Mouse (Mus musculus): ENCODE measurements around the gene Soga1.
A peak's percentile ranks its signal among the peaks of the same experiment; 100 is the strongest.

- TF ChIP-seq CTCF (IDR thresholded peaks at IDR 0.05; ENCODE audit: low read depth) (peak; percentile 87), EP300 (IDR thresholded peaks at IDR 0.05; ENCODE audit: low read depth) (no peak)
Measured at GRCm38 (mm10) chr2:157030804-157031203, 48.2 kb downstream of the Soga1 start.
